Mouse (Mus musculus): ENCODE results near the gene Ufd1.

Gene Ufd1

GRCm38 (mm10) chr16:18811468-18812384, at the start of gene Ufd1, which contains the start of gene Cdc45:
Gene Ufd1 (plus strand): TSS chr16:18811779.
Gene Cdc45 (minus strand): TSS chr16:18811987.
- peak; percentile 98 for DNase-seq (ENCODE audit: low read depth, low spot score)

- DNase-seq (ENCODE audit: low read depth, low spot score): no peak
Observed at GRCm38 (mm10) chr16:18762960-18763359, 48.6 kb upstream of the Ufd1 start.

DNA sequence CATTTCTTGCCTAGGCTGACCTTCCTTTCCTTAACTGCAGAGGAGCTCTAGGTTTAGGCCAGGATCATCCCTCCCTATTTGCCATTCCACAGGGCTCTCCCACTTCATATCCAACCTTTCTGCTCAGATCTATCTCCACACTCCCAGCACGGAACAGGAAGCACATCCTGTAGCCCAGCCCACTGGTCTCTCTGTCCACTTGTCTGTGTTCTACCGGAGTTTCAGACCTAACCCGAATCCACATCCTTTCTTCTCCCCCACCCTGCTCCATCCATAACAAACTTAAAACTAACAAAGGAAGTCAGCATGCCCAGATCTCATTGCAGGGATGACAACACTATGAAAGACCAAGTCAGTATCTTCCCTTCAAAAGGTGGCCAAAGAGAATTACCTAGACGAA, 45.2 kb upstream of the Ufd1 start:
- no peak for DNase-seq (ENCODE audit: low read depth, low spot score)

- DNase-seq (ENCODE audit: low read depth, low spot score): no peak
Observed at GRCm38 (mm10) chr16:18769501-18769900, 42.1 kb upstream of the Ufd1 start.

- no peak for DNase-seq (ENCODE audit: low read depth, low spot score)
Observed at GRCm38 (mm10) chr16:18773936-18774335, 37.6 kb upstream of the Ufd1 start.

DNA sequence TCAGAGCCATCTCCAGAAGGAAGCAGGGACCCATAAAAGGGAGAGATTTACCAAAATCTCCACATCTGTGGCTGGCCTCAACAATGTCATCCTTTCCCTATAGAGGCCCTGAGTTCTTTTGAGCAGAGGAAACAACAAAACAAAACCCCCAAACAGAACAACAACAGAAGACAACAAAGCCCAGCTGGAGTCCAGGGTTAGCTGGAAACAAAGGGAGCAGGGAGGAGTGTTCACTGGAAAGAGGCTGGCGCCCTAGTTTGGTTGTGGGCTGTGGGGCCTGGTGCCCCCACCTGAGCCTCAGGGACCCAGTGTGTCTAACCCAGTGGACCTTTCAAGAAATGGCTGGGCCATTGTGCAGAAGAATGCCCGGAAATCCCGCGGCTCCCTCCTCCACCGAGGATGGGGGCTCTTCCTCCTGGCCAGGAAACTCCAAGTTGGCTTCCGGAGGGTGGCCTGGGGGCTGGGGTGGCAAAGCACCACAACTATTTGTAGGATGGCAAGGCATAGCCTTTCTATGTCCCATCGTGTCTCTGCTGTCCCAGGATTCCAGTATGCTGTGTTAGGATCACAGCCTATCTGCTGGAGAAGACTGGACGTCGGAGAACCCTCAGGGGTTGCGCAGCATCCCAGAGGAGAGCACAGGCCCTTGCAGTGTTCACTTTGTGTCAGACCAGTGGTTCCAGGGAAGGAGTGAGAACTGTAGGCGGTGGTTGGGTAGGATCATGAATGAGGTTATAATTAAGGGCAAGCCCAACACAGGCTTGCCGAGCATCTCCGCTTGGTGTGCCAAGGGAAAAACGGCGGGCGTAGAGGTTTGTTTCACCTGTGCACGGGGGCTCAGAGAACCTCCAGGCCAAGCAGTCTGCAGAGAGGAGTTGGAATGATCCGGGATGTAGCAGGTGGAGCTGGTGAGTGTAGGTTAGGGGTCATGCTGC, 35.7 kb upstream of the Ufd1 start:
- no peak for DNase-seq (ENCODE audit: low read depth, low spot score)

- DNase-seq (ENCODE audit: low read depth, low spot score): no peak
Observed at GRCm38 (mm10) chr16:18776556-18777100, 35.0 kb upstream of the Ufd1 start, which contains the start of gene Cldn5. Gene Cldn5 (plus strand): TSS chr16:18776847.

GRCm38 (mm10) chr16:18777101-18778080, 34.2 kb upstream of the Ufd1 start:
- DNase-seq (ENCODE audit: low read depth, low spot score): no peak

- no peak for DNase-seq (ENCODE audit: low read depth, low spot score)
Observed at GRCm38 (mm10) chr16:18778461-18778860, 33.1 kb upstream of the Ufd1 start.

DNA sequence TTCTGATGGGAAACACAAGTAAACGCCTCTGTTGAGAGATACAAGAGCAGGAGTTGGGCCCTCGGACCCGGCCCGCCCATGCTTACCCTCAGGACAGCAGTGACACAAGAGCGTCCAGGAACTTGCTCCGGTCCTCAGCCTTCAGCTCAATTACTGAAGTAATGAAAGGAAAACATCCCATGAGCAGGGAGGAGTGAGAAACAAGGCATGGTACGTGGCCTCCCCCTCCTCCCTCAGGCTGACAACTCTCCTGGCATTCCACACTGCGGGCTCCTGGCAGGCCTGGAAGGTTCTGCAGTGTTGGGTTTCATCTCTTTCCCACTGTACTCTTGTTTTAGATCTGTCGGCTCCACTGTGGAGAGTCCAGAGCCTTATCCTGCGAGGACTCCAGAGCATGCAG, 29.8 kb upstream of the Ufd1 start:
- no peak for DNase-seq (ENCODE audit: low read depth, low spot score)

- no peak for DNase-seq (ENCODE audit: low read depth, low spot score)
Observed at GRCm38 (mm10) chr16:18785025-18785424, 26.6 kb upstream of the Ufd1 start.

DNA sequence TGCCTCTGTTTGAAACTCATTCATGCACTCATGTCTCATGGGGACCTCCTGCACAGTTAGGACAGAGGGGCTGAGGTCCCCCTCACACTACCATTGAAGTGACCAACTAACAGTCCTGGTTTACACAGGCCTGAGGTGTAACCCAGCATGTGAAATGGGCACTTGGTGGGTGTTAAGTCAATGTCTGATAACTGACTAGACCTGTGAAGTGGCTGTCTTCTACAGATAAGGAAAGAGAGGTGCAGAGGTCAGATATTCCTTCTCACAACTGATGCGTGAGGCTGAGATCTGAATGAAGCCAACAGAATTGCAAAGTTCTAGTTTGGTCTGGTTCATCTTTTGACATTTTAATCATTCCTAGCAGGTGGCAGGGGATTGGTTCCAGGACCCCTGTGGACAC, 26.1 kb upstream of the Ufd1 start:
- DNase-seq (ENCODE audit: low read depth, low spot score): no peak

GRCm38 (mm10) chr16:18786652-18787051, 24.9 kb upstream of the Ufd1 start:
- no peak for DNase-seq (ENCODE audit: low read depth, low spot score)

DNA sequence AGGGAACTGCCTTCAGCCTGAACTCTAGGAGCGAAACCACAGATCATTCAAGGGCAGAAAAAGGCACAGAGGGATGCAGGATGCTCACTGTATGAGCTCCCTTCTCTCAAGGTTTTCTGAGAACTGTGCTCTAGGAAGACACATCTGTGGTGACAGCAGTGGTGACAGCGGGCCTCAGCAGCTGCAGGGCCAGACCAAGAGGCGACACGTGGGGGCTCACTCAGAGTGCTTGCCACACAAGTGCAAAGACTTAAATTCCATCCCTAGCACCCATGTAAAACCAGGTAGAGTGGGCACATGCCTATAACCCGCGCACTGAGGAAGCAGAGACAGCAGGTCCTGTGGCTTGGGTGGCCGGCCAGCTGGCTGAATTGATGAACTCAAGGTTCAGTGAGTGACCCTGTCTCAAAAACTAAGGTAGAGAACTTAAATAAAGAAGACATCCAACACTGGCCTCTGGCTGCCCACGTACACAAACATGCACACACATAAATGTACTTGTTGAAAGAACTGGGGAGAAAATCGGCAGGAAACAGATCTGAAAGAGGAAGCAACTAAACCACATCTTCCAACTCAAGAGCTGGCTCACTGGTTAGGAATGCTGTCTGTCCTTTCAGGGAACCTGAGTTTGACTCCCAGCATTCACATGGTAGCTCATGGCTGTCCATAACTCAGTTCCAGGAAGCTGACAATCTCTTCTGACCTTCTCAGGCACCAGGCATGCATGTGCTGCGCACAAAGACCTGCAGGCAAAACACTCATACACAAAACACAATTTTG, 22.8 kb upstream of the Ufd1 start:
- no peak for DNase-seq (ENCODE audit: low read depth, low spot score)

DNA sequence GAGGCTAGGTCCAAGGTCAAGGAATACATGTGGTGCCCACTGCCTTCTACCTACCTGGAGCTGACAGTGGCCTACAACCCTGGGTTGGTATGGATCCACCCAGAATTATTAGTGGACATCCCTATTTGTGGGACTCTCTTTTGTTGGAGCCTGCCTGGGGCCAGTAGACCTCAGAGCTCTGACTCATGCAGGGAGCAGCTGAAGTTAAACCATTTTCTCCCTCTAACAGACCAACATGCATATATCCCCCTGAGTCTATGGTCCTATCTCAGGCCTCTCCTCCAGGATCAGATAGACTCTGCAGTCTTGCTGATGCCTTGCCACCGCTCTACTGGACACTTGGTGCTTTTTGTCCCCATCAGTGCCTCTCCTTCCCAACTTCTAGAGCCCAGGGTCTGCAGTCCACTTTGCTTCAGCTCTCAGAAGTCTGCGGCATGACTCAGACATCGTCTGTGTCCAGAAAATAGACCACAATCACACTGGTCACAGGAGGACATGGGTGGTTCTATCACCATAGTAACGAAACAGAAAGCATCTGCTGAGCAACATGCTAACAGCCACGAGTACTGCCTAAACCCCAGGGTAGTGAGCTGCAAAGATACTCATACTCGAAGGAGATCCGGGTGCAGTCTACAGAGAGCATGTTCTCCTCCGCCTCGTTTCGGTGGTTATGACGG, 16.2 kb upstream of the Ufd1 start:
- DNase-seq (ENCODE audit: low read depth, low spot score): peak; percentile 31

GRCm38 (mm10) chr16:18796645-18797044, 14.9 kb upstream of the Ufd1 start:
- DNase-seq (ENCODE audit: low read depth, low spot score): no peak

GRCm38 (mm10) chr16:18798151-18798550, 13.4 kb upstream of the Ufd1 start:
- DNase-seq (ENCODE audit: low read depth, low spot score): no peak

DNA sequence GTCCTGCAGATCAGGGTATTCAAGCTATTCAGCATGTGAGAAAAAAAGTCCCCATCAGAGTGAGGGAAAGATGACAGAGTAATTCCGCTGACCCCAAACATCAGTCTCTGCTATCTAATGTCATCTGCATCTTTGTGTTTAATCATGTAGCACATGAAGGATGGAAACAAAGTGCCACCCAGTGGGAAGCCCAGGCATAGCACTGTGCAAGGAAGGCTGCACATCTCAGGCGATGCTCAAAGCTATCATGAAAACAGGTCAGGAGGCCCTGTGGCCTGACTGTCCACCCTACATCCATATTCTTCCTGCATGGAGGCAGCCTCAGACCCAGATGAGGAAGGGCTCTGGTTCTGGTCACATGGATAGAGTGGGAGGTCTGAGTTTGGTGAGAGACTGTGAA, 12.7 kb upstream of the Ufd1 start:
- DNase-seq (ENCODE audit: low read depth, low spot score): no peak

GRCm38 (mm10) chr16:18805746-18806145, 5.8 kb upstream of the Ufd1 start:
- DNase-seq (ENCODE audit: low read depth, low spot score): no peak
